Mouse (Mus musculus) intestine, embryonic 15.5 days (tissue): ENCODE measurements around the gene Tmem11. TPM values are rescaled to one million over a fixed set of nuclear protein-coding genes. Genes with fewer than 3 reads are reported as not detected.
"Not testable (repeated sequence)": the region's sequence is repeated elsewhere in the genome, so short reads cannot be mapped to it uniquely, and the experiment has no call there.

Experiments used
- ATAC-seq: fragments of 200-750 bp; cut with Nextera tagmentation; 2 replicates; pipeline ENCODE4 v1.8.0; 2017; ENCODE audit warnings: moderate TSS enrichment, moderate library complexity
- H3K27ac ChIP-seq: fragments of 300-500 bp; sonication (generic); 2 replicates; pipeline ENCODE4 v1.5.1; 2015; ENCODE audit warnings: mild to moderate bottlenecking, inconsistent platforms
- H3K27me3 ChIP-seq: fragments of 300-500 bp; sonication (generic); replicated peaks from 2 replicates; pipeline ENCODE4 v1.6.1; 2015; ENCODE audit warnings: inconsistent platforms
- H3K36me3 ChIP-seq: fragments of 300-500 bp; sonication (generic); 2 replicates; pipeline ENCODE4 v1.6.1; 2015; ENCODE audit warnings: inconsistent platforms
- H3K4me1 ChIP-seq: fragments of 300-500 bp; sonication (generic); replicated peaks from 2 replicates; pipeline ENCODE4 v1.6.1; 2015; ENCODE audit warnings: inconsistent platforms
- H3K4me2 ChIP-seq: fragments of 300-500 bp; sonication (generic); replicated peaks from 2 replicates; pipeline ENCODE4 v1.6.1; 2015; ENCODE audit warnings: mild to moderate bottlenecking, inconsistent platforms
- H3K4me3 ChIP-seq: fragments of 300-500 bp; sonication (generic); replicated peaks from 2 replicates; pipeline ENCODE4 v1.5.1; 2015; ENCODE audit warnings: inconsistent platforms
- H3K9ac ChIP-seq: fragments of 300-500 bp; sonication (generic); 2 replicates; pipeline ENCODE4 v1.6.1; 2015; ENCODE audit warnings: inconsistent platforms
- H3K9me3 ChIP-seq: fragments of 300-500 bp; sonication (generic); 2 replicates; pipeline ENCODE4 v1.6.1; 2016; ENCODE audit warnings: inconsistent platforms
- WGBS: fragments of 180-500 bp; shearing (Covaris S2); methylation state at CpG from one replicate; pipeline ENCODE4 v1.1.7; 2015; 5-methylcytosine and 5-hydroxymethylcytosine counted together
- polyA plus RNA-seq: library from polyadenylated mRNA; unstranded; fragments of >200 nt; fragmentation: Nextera tagmentation; extraction: Ambion mirVana; gene quantifications from 2 replicates; pipeline ENCODE4 v1.2.1, GENCODE M21; 2015

Gene Tmem11
- polyA plus RNA-seq, 1 experiment from 2014 or later = 62.9 TPM

GRCm38 (mm10) chr11:60879423-60879822 lies 351 bp upstream of the Tmem11 start:
- WGBS = 2% methylated on average over 11 of the region's 11 CpGs
- peak overlapping the region; percentile 100 for H3K4me3 ChIP-seq
- H3K9ac ChIP-seq = peak overlapping the region; percentile 95
- H3K9me3 ChIP-seq = no peaks in the 10 kb centered on the region
- no peaks in the 10 kb centered on the region for H3K27me3 ChIP-seq
- no peaks in the 10 kb centered on the region for H3K36me3 ChIP-seq
- H3K4me1 ChIP-seq = peaks cover 30% of the 10 kb centered on the region
- H3K4me2 ChIP-seq = peak overlapping the region; percentile 61
- no peak for ATAC-seq
- peak overlapping the region; percentile 97 for H3K27ac ChIP-seq

GRCm38 (mm10) chr11:60878056-60878612 lies 938 bp downstream of the Tmem11 start:
- H3K9ac ChIP-seq = peak overlapping the region; percentile 95
- peaks cover 37% of the 10 kb centered on the region for H3K4me1 ChIP-seq
- no peaks in the 10 kb centered on the region for H3K27me3 ChIP-seq
- H3K4me3 ChIP-seq = peak overlapping the region; percentile 100
- peak overlapping the region; percentile 97 for H3K27ac ChIP-seq
- no peaks in the 10 kb centered on the region for H3K9me3 ChIP-seq
- no peaks in the 10 kb centered on the region for H3K36me3 ChIP-seq
- H3K4me2 ChIP-seq = peak overlapping the region; percentile 61
- ATAC-seq = peak; percentile 68
- WGBS = under 1% methylated on average over 52 of the region's 52 CpGs

GRCm38 (mm10) chr11:60873101-60873500 lies 6.0 kb downstream of the Tmem11 start:
- H3K9me3 ChIP-seq = no peaks in the 10 kb centered on the region
- H3K27ac ChIP-seq = no peak overlapping the region
- H3K4me2 ChIP-seq = no peak overlapping the region
- peaks cover 49% of the 10 kb centered on the region for H3K4me1 ChIP-seq
- 69% methylated on average over 6 of the region's 6 CpGs for WGBS
- ATAC-seq = no peak
- no peaks in the 10 kb centered on the region for H3K27me3 ChIP-seq
- no peak overlapping the region; the same call in 1 of the 2 replicates for H3K9ac ChIP-seq
- no peak overlapping the region for H3K4me3 ChIP-seq
- no peaks in the 10 kb centered on the region for H3K36me3 ChIP-seq

GRCm38 (mm10) chr11:60871409-60871808 lies 7.7 kb downstream of the Tmem11 start:
- Histone ChIP-seq H3K4me2 (no peak overlapping the region), H3K4me1 (peaks cover 45% of the 10 kb centered on the region), H3K9ac (no peak overlapping the region), H3K36me3 (0 out of 2 replicates have a peak, but pooled peaks cover 3% of the 10 kb centered on the region), H3K27me3 (no peaks in the 10 kb centered on the region), H3K27ac (no peak overlapping the region), H3K9me3 (no peaks in the 10 kb centered on the region), H3K4me3 (no peak overlapping the region)
- no peak for ATAC-seq
- WGBS = 45% methylated on average over 4 of the region's 4 CpGs

GRCm38 (mm10) chr11:60869471-60869870 lies 9.6 kb downstream of the Tmem11 start:
- ATAC-seq, H3K36me3 ChIP-seq, H3K27me3 ChIP-seq, H3K9me3 ChIP-seq, H3K4me3 ChIP-seq, H3K9ac ChIP-seq, H3K27ac ChIP-seq, H3K4me2 ChIP-seq: not testable (repeated sequence)
- WGBS = 96% methylated on average over 6 of the region's 6 CpGs
- peaks cover 28% of the 10 kb centered on the region for H3K4me1 ChIP-seq

GRCm38 (mm10) chr11:60867904-60868303 lies 11.2 kb downstream of the Tmem11 start:
- 57% methylated on average over 8 of the region's 8 CpGs for WGBS
- Histone ChIP-seq H3K27ac (no peak overlapping the region), H3K9ac (no peak overlapping the region), H3K4me2 (no peak overlapping the region), H3K9me3 (no peaks in the 10 kb centered on the region), H3K36me3 (peaks cover 15% of the 10 kb centered on the region), H3K4me1 (peaks cover 18% of the 10 kb centered on the region), H3K27me3 (no peaks in the 10 kb centered on the region), H3K4me3 (no peak overlapping the region)
- no peak for ATAC-seq

- ATAC-seq = no peak
- peaks cover 14% of the 10 kb centered on the region; the same call in 1 of the 2 replicates for H3K4me1 ChIP-seq
- H3K9me3 ChIP-seq = no peaks in the 10 kb centered on the region
- H3K4me3 ChIP-seq = no peak overlapping the region
- 81% methylated on average over 3 of the region's 3 CpGs for WGBS
- no peak overlapping the region for H3K9ac ChIP-seq
- no peak overlapping the region for H3K27ac ChIP-seq
- H3K27me3 ChIP-seq = no peaks in the 10 kb centered on the region
- peaks cover 18% of the 10 kb centered on the region for H3K36me3 ChIP-seq
- no peak overlapping the region for H3K4me2 ChIP-seq
These were observed 11.6 kb downstream of the Tmem11 start for GRCm38 (mm10) chr11:60867456-60867855.

- 65% methylated on average over 2 of the region's 2 CpGs for WGBS
These were observed 13.1 kb downstream of the Tmem11 start for GRCm38 (mm10) chr11:60866021-60866420.

GRCm38 (mm10) chr11:60864916-60865315 lies 14.2 kb downstream of the Tmem11 start:
- no peak for ATAC-seq
- H3K27me3 ChIP-seq = no peaks in the 10 kb centered on the region
- H3K36me3 ChIP-seq = peaks cover 28% of the 10 kb centered on the region
- H3K4me2 ChIP-seq = no peak overlapping the region
- H3K9me3 ChIP-seq = no peaks in the 10 kb centered on the region
- H3K4me1 ChIP-seq = peaks cover 5% of the 10 kb centered on the region; the same call in 1 of the 2 replicates
- H3K27ac ChIP-seq = no peak overlapping the region
- WGBS = 84% methylated on average over 14 of the region's 14 CpGs
- no peak overlapping the region for H3K4me3 ChIP-seq
- H3K9ac ChIP-seq = no peak overlapping the region

More at GRCm38 (mm10) chr11:60866021-60866420, 13.1 kb downstream of the Tmem11 start:
- no peak overlapping the region for H3K4me3 ChIP-seq
- H3K9me3 ChIP-seq = no peaks in the 10 kb centered on the region
- no peak for ATAC-seq
- no peak overlapping the region for H3K4me2 ChIP-seq
- no peak overlapping the region for H3K9ac ChIP-seq
- peaks cover 5% of the 10 kb centered on the region; the same call in 1 of the 2 replicates for H3K4me1 ChIP-seq
- peaks cover 28% of the 10 kb centered on the region for H3K36me3 ChIP-seq
- no peaks in the 10 kb centered on the region for H3K27me3 ChIP-seq
- H3K27ac ChIP-seq = no peak overlapping the region

GRCm38 (mm10) chr11:60864166-60864565 lies 14.9 kb downstream of the Tmem11 start:
- ATAC-seq = no peak

GRCm38 (mm10) chr11:60863196-60863595 lies 15.9 kb downstream of the Tmem11 start:
- ATAC-seq = no peak
- no peak overlapping the region for H3K4me2 ChIP-seq
- no peak overlapping the region for H3K27ac ChIP-seq
- H3K36me3 ChIP-seq = peaks cover 28% of the 10 kb centered on the region
- H3K9ac ChIP-seq = no peak overlapping the region
- H3K27me3 ChIP-seq = no peaks in the 10 kb centered on the region
- WGBS = 81% methylated on average over 4 of the region's 4 CpGs
- H3K4me3 ChIP-seq = no peak overlapping the region
- H3K4me1 ChIP-seq = peaks cover 5% of the 10 kb centered on the region; the same call in 1 of the 2 replicates
- H3K9me3 ChIP-seq = no peaks in the 10 kb centered on the region

More at GRCm38 (mm10) chr11:60864166-60864565, 14.9 kb downstream of the Tmem11 start:
- Histone ChIP-seq H3K4me3 (no peak overlapping the region), H3K4me1 (peaks cover 5% of the 10 kb centered on the region; the same call in 1 of the 2 replicates), H3K36me3 (peaks cover 28% of the 10 kb centered on the region), H3K9ac (no peak overlapping the region), H3K4me2 (no peak overlapping the region), H3K27ac (no peak overlapping the region), H3K9me3 (no peaks in the 10 kb centered on the region), H3K27me3 (no peaks in the 10 kb centered on the region)
- 84% methylated on average over 2 of the region's 2 CpGs for WGBS

- 84% methylated on average over 3 of the region's 3 CpGs for WGBS
- ATAC-seq = no peak
- Histone ChIP-seq H3K4me3 (no peak overlapping the region), H3K4me1 (peaks cover 5% of the 10 kb centered on the region; the same call in 1 of the 2 replicates), H3K27me3 (no peaks in the 10 kb centered on the region), H3K9me3 (no peaks in the 10 kb centered on the region), H3K4me2 (no peak overlapping the region), H3K36me3 (peaks cover 26% of the 10 kb centered on the region), H3K27ac (no peak overlapping the region), H3K9ac (no peak overlapping the region)
These were observed 17.1 kb downstream of the Tmem11 start for GRCm38 (mm10) chr11:60861993-60862392.

- H3K27me3 ChIP-seq = no peaks in the 10 kb centered on the region
- no peak overlapping the region for H3K4me2 ChIP-seq
- no peak overlapping the region for H3K4me3 ChIP-seq
- peaks cover 14% of the 10 kb centered on the region for H3K36me3 ChIP-seq
- H3K9ac ChIP-seq = no peak overlapping the region
- WGBS = 54% methylated on average over 3 of the region's 3 CpGs
- H3K27ac ChIP-seq = no peak overlapping the region
- no peak for ATAC-seq
- no peaks in the 10 kb centered on the region for H3K9me3 ChIP-seq
- H3K4me1 ChIP-seq = no peaks in the 10 kb centered on the region
These were observed 22.5 kb downstream of the Tmem11 start for GRCm38 (mm10) chr11:60856587-60856986.
